Mouse (Mus musculus): Measurements from ENCODE around the gene Olfr913. TPM values are rescaled to one million over a fixed set of nuclear protein-coding genes. Genes with fewer than 3 reads are reported as not detected.

Gene Olfr913
- polyA plus RNA-seq (2014; fragmentation: Illumina TruSeq; extraction: RNeasy Lipid Tissue Mini Kit (QIAGEN cat#74804); ENCODE audit: low read depth, low replicate concordance) = not detected

DNA sequence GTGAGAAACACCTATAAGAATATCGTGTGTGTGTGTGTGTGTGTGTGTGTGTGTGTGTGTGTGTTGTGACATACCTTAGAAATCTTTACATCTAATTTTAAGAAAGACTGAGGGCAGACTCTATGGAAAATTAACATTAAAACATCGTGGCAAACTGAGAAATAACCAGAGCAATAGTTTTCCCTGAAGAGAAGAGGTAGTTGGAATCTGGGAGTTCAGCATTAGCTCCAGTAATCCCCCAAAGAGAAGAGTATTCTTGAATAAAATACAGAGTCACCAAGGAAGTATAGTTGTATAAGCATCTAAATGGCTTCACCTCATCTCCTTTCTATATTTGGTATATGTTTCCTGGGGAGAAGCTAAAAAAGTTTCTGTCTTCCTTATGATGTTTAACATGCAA is at the start of gene Olfr913:
Olfr913 (plus strand) TSS at position 301 of the 400 bp plus-strand sequence.

DNA sequence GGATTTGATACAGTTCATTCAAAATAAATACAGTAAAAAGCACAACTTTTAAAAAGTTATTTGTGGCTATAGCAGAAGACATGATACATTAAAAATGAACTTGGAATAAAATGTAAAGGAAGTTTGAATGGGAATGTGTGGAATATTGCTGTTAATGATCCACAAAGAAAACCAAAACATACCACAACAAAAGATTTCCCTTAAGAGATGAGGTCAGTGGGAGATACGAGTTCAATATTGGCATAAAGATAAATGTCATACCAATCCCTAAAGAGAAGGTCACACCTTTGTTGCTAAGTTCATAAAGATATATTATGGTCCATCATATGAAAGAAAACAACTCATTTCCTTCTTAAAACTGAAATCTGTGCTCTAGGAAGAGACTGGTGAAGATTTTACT is 12.7 kb upstream of the Olfr913 start, which contains the start of gene Olfr912:
Olfr912 (plus strand) TSS at position 301 of the 400 bp plus-strand sequence.

DNA sequence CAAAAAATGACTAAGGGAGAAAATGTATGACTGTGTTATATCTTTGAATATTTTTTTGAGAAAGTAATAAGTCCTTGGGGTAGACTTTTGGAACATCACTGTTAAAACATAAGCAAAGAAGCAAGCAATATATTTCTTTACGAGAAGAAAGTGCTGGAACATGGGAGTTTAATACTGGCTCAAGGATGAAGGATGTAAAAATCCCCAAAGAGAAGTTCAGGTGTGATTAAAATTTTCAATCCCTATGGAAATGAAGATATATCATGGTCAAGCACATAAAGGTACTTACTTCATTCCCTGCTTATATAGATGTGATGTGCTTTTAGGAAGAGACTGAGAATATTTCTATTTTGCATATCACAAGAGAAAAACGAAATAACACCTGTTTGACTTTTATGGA is 12.2 kb downstream of the Olfr913 start, which contains the start of gene Olfr914:
Olfr914 (plus strand) TSS at position 301 of the 400 bp plus-strand sequence.

Other genes starting within 250 kb of the Olfr913 start
- gene Olfr898, start 244.3 kb upstream of the Olfr913 start, polyA plus RNA-seq (2014; fragmentation: Illumina TruSeq; extraction: RNeasy Lipid Tissue Mini Kit (QIAGEN cat#74804); ENCODE audit: low read depth, low replicate concordance) = 0.17 TPM
- not detected for gene Olfr250, start 225.9 kb upstream of the Olfr913 start, polyA plus RNA-seq (2014; fragmentation: Illumina TruSeq; extraction: RNeasy Lipid Tissue Mini Kit (QIAGEN cat#74804); ENCODE audit: low read depth, low replicate concordance)
- not detected for gene Olfr251, start 215.7 kb upstream of the Olfr913 start, polyA plus RNA-seq (2014; fragmentation: Illumina TruSeq; extraction: RNeasy Lipid Tissue Mini Kit (QIAGEN cat#74804); ENCODE audit: low read depth, low replicate concordance)
- not detected for gene Olfr147, start 191.1 kb upstream of the Olfr913 start, polyA plus RNA-seq (2014; fragmentation: Illumina TruSeq; extraction: RNeasy Lipid Tissue Mini Kit (QIAGEN cat#74804); ENCODE audit: low read depth, low replicate concordance)
- gene Olfr901, start 163.3 kb upstream of the Olfr913 start, polyA plus RNA-seq (2014; fragmentation: Illumina TruSeq; extraction: RNeasy Lipid Tissue Mini Kit (QIAGEN cat#74804); ENCODE audit: low read depth, low replicate concordance) = not detected
- not detected for gene Olfr902, start 145.1 kb upstream of the Olfr913 start, polyA plus RNA-seq (2014; fragmentation: Illumina TruSeq; extraction: RNeasy Lipid Tissue Mini Kit (QIAGEN cat#74804); ENCODE audit: low read depth, low replicate concordance)
- not detected for gene Olfr904, start 129.6 kb upstream of the Olfr913 start, polyA plus RNA-seq (2014; fragmentation: Illumina TruSeq; extraction: RNeasy Lipid Tissue Mini Kit (QIAGEN cat#74804); ENCODE audit: low read depth, low replicate concordance)
- not detected for gene Olfr905, start 121.7 kb upstream of the Olfr913 start, polyA plus RNA-seq (2014; fragmentation: Illumina TruSeq; extraction: RNeasy Lipid Tissue Mini Kit (QIAGEN cat#74804); ENCODE audit: low read depth, low replicate concordance)
- gene Olfr906, start 105.7 kb upstream of the Olfr913 start, polyA plus RNA-seq (2014; fragmentation: Illumina TruSeq; extraction: RNeasy Lipid Tissue Mini Kit (QIAGEN cat#74804); ENCODE audit: low read depth, low replicate concordance) = 0.15 TPM
- not detected for gene Olfr907, start 97.0 kb upstream of the Olfr913 start, polyA plus RNA-seq (2014; fragmentation: Illumina TruSeq; extraction: RNeasy Lipid Tissue Mini Kit (QIAGEN cat#74804); ENCODE audit: low read depth, low replicate concordance)
- gene Olfr911-ps1, start 71.2 kb upstream of the Olfr913 start, polyA plus RNA-seq (2014; fragmentation: Illumina TruSeq; extraction: RNeasy Lipid Tissue Mini Kit (QIAGEN cat#74804); ENCODE audit: low read depth, low replicate concordance) = not detected
- not detected for gene Olfr910, start 54.9 kb upstream of the Olfr913 start, polyA plus RNA-seq (2014; fragmentation: Illumina TruSeq; extraction: RNeasy Lipid Tissue Mini Kit (QIAGEN cat#74804); ENCODE audit: low read depth, low replicate concordance)
- not detected for gene Olfr912, start 12.6 kb upstream of the Olfr913 start, polyA plus RNA-seq (2014; fragmentation: Illumina TruSeq; extraction: RNeasy Lipid Tissue Mini Kit (QIAGEN cat#74804); ENCODE audit: low read depth, low replicate concordance)
- not detected for gene Olfr914, start 12.3 kb downstream of the Olfr913 start, polyA plus RNA-seq (2014; fragmentation: Illumina TruSeq; extraction: RNeasy Lipid Tissue Mini Kit (QIAGEN cat#74804); ENCODE audit: low read depth, low replicate concordance)
- gene Olfr916, start 67.1 kb downstream of the Olfr913 start, polyA plus RNA-seq (2014; fragmentation: Illumina TruSeq; extraction: RNeasy Lipid Tissue Mini Kit (QIAGEN cat#74804); ENCODE audit: low read depth, low replicate concordance) = not detected
- gene Olfr917, start 73.1 kb downstream of the Olfr913 start, polyA plus RNA-seq (2014; fragmentation: Illumina TruSeq; extraction: RNeasy Lipid Tissue Mini Kit (QIAGEN cat#74804); ENCODE audit: low read depth, low replicate concordance) = not detected
- not detected for gene Olfr918, start 81.8 kb downstream of the Olfr913 start, polyA plus RNA-seq (2014; fragmentation: Illumina TruSeq; extraction: RNeasy Lipid Tissue Mini Kit (QIAGEN cat#74804); ENCODE audit: low read depth, low replicate concordance)
- not detected for gene Olfr919, start 110.9 kb downstream of the Olfr913 start, polyA plus RNA-seq (2014; fragmentation: Illumina TruSeq; extraction: RNeasy Lipid Tissue Mini Kit (QIAGEN cat#74804); ENCODE audit: low read depth, low replicate concordance)
- gene Vwa5a, start 125.5 kb downstream of the Olfr913 start, polyA plus RNA-seq (2014; fragmentation: Illumina TruSeq; extraction: RNeasy Lipid Tissue Mini Kit (QIAGEN cat#74804); ENCODE audit: low read depth, low replicate concordance) = 8.6 TPM
- 0.22 TPM for gene Olfr920, start 159.5 kb downstream of the Olfr913 start, polyA plus RNA-seq (2014; fragmentation: Illumina TruSeq; extraction: RNeasy Lipid Tissue Mini Kit (QIAGEN cat#74804); ENCODE audit: low read depth, low replicate concordance)
- not detected for gene Olfr921, start 180.3 kb downstream of the Olfr913 start, polyA plus RNA-seq (2014; fragmentation: Illumina TruSeq; extraction: RNeasy Lipid Tissue Mini Kit (QIAGEN cat#74804); ENCODE audit: low read depth, low replicate concordance)
- gene Olfr922, start 221.9 kb downstream of the Olfr913 start, polyA plus RNA-seq (2014; fragmentation: Illumina TruSeq; extraction: RNeasy Lipid Tissue Mini Kit (QIAGEN cat#74804); ENCODE audit: low read depth, low replicate concordance) = not detected
- gene Olfr923, start 233.8 kb downstream of the Olfr913 start, polyA plus RNA-seq (2014; fragmentation: Illumina TruSeq; extraction: RNeasy Lipid Tissue Mini Kit (QIAGEN cat#74804); ENCODE audit: low read depth, low replicate concordance) = not detected

All from testis, adult 10 weeks (tissue).